Mouse (Mus musculus) heart, embryonic 11.5 days (tissue): Measurements from ENCODE around the gene Myo1c. TPM values are rescaled to one million over a fixed set of nuclear protein-coding genes. Genes with fewer than 3 reads are reported as not detected.

Experiments used
- polyA plus RNA-seq: library from polyadenylated mRNA; unstranded; fragments of >200 nt; fragmentation: Nextera tagmentation; extraction: Ambion mirVana; gene quantifications from 2 replicates; pipeline ENCODE4 v1.2.1, GENCODE M21; 2014

Gene Myo1c
- polyA plus RNA-seq, 1 experiment from 2014 or later, result 33.0 TPM

Other genes with a start within 250 kb of the Myo1c start
- 50.9 and 55.1 TPM in 2 replicates for gene Serpinf1, start 227.8 kb upstream of the Myo1c start, polyA plus RNA-seq
- 2.4 and 5.4 TPM in 2 replicates for gene Serpinf2, start 210.9 kb upstream of the Myo1c start, polyA plus RNA-seq
- gene Wdr81, start 195.8 kb upstream of the Myo1c start, polyA plus RNA-seq, result 3.6 and 4.0 TPM in 2 replicates
- gene Tlcd2, start 188.8 kb upstream of the Myo1c start, polyA plus RNA-seq, result 14.4 and 16.1 TPM in 2 replicates
- 56.1 and 62.1 TPM in 2 replicates for gene Prpf8, start 163.7 kb upstream of the Myo1c start, polyA plus RNA-seq
- gene Rilp, start 140.4 kb upstream of the Myo1c start, polyA plus RNA-seq, result 0.94 and 2.0 TPM in 2 replicates
- gene Scarf1, start 137.0 kb upstream of the Myo1c start, polyA plus RNA-seq, result 7.6 and 8.7 TPM in 2 replicates
- gene Slc43a2, start 118.8 kb upstream of the Myo1c start, polyA plus RNA-seq, result 2.7 and 4.2 TPM in 2 replicates
- 57.1 and 59.7 TPM in 2 replicates for gene Pitpna, start 62.4 kb upstream of the Myo1c start, polyA plus RNA-seq
- gene Inpp5k, start 19.5 kb upstream of the Myo1c start, polyA plus RNA-seq, result 19.7 and 21.0 TPM in 2 replicates
- 90.3 and 97.4 TPM in 2 replicates for gene Crk, start 28.8 kb downstream of the Myo1c start, polyA plus RNA-seq
- 893 and 924 TPM in 2 replicates for gene Ywhae, start 82.4 kb downstream of the Myo1c start, polyA plus RNA-seq
- 0.13 and 0.14 TPM in 2 replicates for gene Doc2b, start 145.5 kb downstream of the Myo1c start, polyA plus RNA-seq